Mouse (Mus musculus): ENCODE measurements at regions not wholly inside any gene's neighbourhood (a gene's known extent, or its start where the extent isn't known, plus 50 kb on each side); places are given as distances from the start of the nearest gene placed in this dataset.

DNA sequence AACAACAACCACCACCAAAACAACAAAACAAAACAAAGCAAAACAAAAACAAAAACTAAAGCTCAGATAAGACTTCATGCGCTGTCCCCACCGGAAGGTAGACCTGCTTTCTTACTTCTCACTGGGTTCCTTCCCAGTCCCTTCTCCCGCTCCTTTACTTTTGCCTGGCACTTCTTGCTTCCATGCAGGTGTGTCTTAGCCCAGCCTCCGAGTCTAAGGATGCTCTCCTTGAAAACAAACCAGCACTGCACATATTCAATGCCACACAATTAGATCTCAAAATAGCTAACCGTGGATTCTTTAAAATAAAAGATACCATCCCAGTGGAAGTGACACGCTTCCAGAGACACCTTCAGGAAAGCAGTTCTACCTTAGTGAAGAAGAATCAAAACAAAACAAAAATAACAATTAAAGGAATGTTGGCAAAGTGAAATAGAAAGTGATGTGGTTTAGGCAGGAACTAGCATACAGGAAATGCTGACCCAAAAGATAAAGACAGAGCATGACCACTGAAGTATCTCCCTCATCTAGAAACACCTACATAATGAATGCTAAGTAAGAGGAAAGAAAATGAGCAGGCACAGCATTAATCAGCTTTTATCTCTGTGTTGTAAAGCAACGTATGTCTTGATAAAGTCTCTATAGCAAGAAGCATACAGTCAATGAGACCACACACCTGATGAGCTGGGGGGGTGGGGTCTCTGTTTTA is 358.5 kb upstream of the Id2 start:
- H3K9me3 ChIP-seq (ENCODE audit: control insufficient read depth, low read length), result no peaks in the 10 kb centered on the region
- no peak overlapping the region for H3K9ac ChIP-seq (ENCODE audit: low read length)
- DNase-seq (ENCODE audit: low spot score), result no peak
- no peak overlapping the region for H3K4me3 ChIP-seq (ENCODE audit: low read depth, low read length)
- H3K36me3 ChIP-seq (ENCODE audit: control insufficient read depth, insufficient read depth, low read length), result no peaks in the 10 kb centered on the region
- 85% methylated on average over 7 of the region's 7 CpGs for WGBS
- ATAC-seq (ENCODE audit: insufficient number of reproducible peaks, low FRiP score, low TSS enrichment, low read depth), result no peak
- no peaks in the 10 kb centered on the region for H3K27me3 ChIP-seq (ENCODE audit: control insufficient read depth, insufficient read depth, low read length)
- no peak overlapping the region for H3K4me2 ChIP-seq (ENCODE audit: low read depth, severe bottlenecking)
- H3K27ac ChIP-seq (replicated peaks; ENCODE audit: low read depth, low read length), result no peak overlapping the region
- H3K4me1 ChIP-seq (ENCODE audit: control insufficient read depth, insufficient read depth, low read length), result 0 out of 2 replicates have a peak, but pooled peaks cover 2% of the 10 kb centered on the region

DNA sequence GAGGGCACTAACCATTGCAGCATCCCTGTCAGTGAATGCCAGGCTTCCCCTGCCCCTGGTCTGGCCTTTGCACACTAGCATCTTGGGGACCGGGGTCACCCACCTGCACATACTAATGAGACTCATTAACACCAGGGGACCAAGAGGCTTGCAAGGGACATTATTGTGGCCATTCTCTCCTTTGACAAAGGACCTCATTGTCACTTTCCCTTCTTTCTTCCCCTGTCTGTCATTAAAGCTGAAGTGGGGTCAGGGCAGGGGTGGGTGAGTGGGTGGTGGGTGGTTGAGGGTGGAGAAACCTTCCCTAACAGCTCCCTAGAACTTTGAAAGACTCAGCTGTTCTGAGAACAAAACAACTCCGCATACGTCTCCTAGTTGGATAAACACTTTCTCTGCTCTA is 356.4 kb upstream of the Id2 start:
- no peak for DNase-seq (ENCODE audit: low spot score)
- no peak overlapping the region for H3K9ac ChIP-seq (ENCODE audit: low read length)
- ATAC-seq (ENCODE audit: insufficient number of reproducible peaks, low FRiP score, low TSS enrichment, low read depth), result no peak
- 0 out of 2 replicates have a peak, but pooled peaks cover 2% of the 10 kb centered on the region for H3K4me1 ChIP-seq (ENCODE audit: control insufficient read depth, insufficient read depth, low read length)
- no peak overlapping the region for H3K27ac ChIP-seq (replicated peaks; ENCODE audit: low read depth, low read length)
- H3K36me3 ChIP-seq (ENCODE audit: control insufficient read depth, insufficient read depth, low read length), result no peaks in the 10 kb centered on the region
- H3K27me3 ChIP-seq (ENCODE audit: control insufficient read depth, insufficient read depth, low read length), result no peaks in the 10 kb centered on the region
- H3K4me2 ChIP-seq (ENCODE audit: low read depth, severe bottlenecking), result no peak overlapping the region
- no peak overlapping the region for H3K4me3 ChIP-seq (ENCODE audit: low read depth, low read length)
- 49% methylated on average over 3 of the region's 3 CpGs for WGBS
- no peaks in the 10 kb centered on the region for H3K9me3 ChIP-seq (ENCODE audit: control insufficient read depth, low read length)

DNA sequence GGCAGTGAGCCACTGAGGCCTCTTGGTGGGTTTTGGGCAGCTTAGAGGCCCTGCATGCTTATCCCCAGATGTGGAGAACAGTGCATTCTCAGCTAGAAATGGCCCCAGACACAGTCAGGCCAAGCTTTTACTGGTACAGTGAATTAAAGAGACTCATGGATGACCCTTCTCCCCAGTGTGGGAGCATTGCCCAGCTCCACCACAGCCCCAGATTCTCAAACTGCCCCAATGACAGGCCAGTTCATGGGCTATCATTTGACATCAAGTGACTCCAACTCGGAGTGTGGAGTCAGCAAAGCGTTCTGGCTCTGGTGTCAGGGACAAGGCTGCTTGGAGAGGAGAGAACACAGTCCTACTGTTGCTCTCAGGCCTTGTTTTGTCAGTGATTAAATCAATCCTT is 354.2 kb upstream of the Id2 start:
- 80% methylated on average over 2 of the region's 2 CpGs for WGBS

DNA sequence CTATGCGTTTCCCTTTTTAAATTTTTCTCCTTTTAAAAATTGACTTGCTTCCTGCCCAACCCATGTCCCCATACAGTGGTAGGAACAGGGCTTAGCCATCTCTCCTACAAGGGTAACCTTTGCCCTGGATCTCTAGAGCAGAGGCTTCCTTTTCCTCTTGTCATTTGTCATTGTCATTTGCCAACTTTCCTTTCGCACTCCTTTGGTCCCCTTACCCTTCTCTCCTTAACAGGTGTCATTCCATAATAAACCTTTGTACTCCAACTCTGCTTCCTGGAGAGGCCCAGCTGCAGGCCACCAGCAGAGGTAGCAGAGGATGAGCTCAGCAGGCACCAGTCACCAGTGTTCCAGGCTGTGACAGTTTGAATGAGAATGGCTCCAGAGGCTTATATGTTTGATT is 347.4 kb upstream of the Id2 start:
- H3K4me1 ChIP-seq (ENCODE audit: control insufficient read depth, insufficient read depth, low read length), result no peaks in the 10 kb centered on the region
- no peak overlapping the region for H3K4me3 ChIP-seq (ENCODE audit: low read depth, low read length)
- ATAC-seq (ENCODE audit: insufficient number of reproducible peaks, low FRiP score, low TSS enrichment, low read depth) (no peak), DNase-seq (ENCODE audit: low spot score) (no peak)
- H3K27me3 ChIP-seq (ENCODE audit: control insufficient read depth, insufficient read depth, low read length), result no peaks in the 10 kb centered on the region
- H3K4me2 ChIP-seq (ENCODE audit: low read depth, severe bottlenecking), result no peak overlapping the region
- no peak overlapping the region for H3K27ac ChIP-seq (replicated peaks; ENCODE audit: low read depth, low read length)
- no peaks in the 10 kb centered on the region for H3K36me3 ChIP-seq (ENCODE audit: control insufficient read depth, insufficient read depth, low read length)
- whole genome bisulfite sequencing, result 73% methylated on average over 2 of the region's 2 CpGs
- no peak overlapping the region for H3K9ac ChIP-seq (ENCODE audit: low read length)
- H3K9me3 ChIP-seq (ENCODE audit: control insufficient read depth, low read length), result no peaks in the 10 kb centered on the region

More for the DNA sequence above, 354.2 kb upstream of the Id2 start:
- H3K4me1 ChIP-seq (ENCODE audit: control insufficient read depth, insufficient read depth, low read length), result 0 out of 2 replicates have a peak, but pooled peaks cover 2% of the 10 kb centered on the region
- no peak overlapping the region for H3K4me3 ChIP-seq (ENCODE audit: low read depth, low read length)
- H3K9ac ChIP-seq (ENCODE audit: low read length), result no peak overlapping the region
- no peak overlapping the region for H3K4me2 ChIP-seq (ENCODE audit: low read depth, severe bottlenecking)
- DNase-seq (ENCODE audit: low spot score), result no peak
- no peak for ATAC-seq (ENCODE audit: insufficient number of reproducible peaks, low FRiP score, low TSS enrichment, low read depth)
- H3K9me3 ChIP-seq (ENCODE audit: control insufficient read depth, low read length), result no peaks in the 10 kb centered on the region
- no peaks in the 10 kb centered on the region for H3K27me3 ChIP-seq (ENCODE audit: control insufficient read depth, insufficient read depth, low read length)
- H3K27ac ChIP-seq (replicated peaks; ENCODE audit: low read depth, low read length), result no peak overlapping the region
- H3K36me3 ChIP-seq (ENCODE audit: control insufficient read depth, insufficient read depth, low read length), result no peaks in the 10 kb centered on the region

DNA sequence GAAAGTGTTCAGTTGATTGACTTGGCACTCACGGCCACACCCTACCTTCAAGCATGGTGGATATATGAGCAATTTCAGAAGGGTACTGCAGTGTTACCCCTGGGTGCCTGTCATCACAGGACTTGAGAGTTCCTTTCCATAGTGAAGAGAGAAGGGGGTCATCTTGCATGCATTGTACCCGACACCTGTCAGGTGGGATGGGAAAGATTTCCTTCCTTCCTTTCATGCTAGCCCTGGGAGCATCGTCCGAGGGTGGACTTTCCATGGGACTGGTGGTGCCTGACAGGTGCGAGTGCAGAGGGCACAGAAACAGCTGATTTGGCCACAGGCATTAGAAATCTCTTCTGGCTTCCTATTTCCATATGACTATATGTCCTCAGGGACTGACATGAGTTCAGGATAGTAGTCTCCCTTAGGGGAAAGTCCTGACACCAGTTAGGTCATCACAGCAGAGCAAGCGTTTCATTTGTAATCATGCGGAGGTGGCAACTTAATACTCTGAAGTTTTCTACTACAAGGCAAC is 342.1 kb upstream of the Id2 start:
- no peak for DNase-seq (ENCODE audit: low spot score)
- H3K9me3 ChIP-seq (ENCODE audit: control insufficient read depth, low read length), result no peaks in the 10 kb centered on the region
- H3K36me3 ChIP-seq (ENCODE audit: control insufficient read depth, insufficient read depth, low read length), result no peaks in the 10 kb centered on the region
- no peak overlapping the region for H3K4me3 ChIP-seq (ENCODE audit: low read depth, low read length)
- no peak overlapping the region for H3K9ac ChIP-seq (ENCODE audit: low read length)
- ATAC-seq (ENCODE audit: insufficient number of reproducible peaks, low FRiP score, low TSS enrichment, low read depth), result no peak
- H3K27me3 ChIP-seq (ENCODE audit: control insufficient read depth, insufficient read depth, low read length), result no peaks in the 10 kb centered on the region
- H3K27ac ChIP-seq (replicated peaks; ENCODE audit: low read depth, low read length), result no peak overlapping the region
- H3K4me2 ChIP-seq (ENCODE audit: low read depth, severe bottlenecking), result no peak overlapping the region
- H3K4me1 ChIP-seq (ENCODE audit: control insufficient read depth, insufficient read depth, low read length), result no peaks in the 10 kb centered on the region
- 87% methylated on average over 7 of the region's 7 CpGs for WGBS

DNA sequence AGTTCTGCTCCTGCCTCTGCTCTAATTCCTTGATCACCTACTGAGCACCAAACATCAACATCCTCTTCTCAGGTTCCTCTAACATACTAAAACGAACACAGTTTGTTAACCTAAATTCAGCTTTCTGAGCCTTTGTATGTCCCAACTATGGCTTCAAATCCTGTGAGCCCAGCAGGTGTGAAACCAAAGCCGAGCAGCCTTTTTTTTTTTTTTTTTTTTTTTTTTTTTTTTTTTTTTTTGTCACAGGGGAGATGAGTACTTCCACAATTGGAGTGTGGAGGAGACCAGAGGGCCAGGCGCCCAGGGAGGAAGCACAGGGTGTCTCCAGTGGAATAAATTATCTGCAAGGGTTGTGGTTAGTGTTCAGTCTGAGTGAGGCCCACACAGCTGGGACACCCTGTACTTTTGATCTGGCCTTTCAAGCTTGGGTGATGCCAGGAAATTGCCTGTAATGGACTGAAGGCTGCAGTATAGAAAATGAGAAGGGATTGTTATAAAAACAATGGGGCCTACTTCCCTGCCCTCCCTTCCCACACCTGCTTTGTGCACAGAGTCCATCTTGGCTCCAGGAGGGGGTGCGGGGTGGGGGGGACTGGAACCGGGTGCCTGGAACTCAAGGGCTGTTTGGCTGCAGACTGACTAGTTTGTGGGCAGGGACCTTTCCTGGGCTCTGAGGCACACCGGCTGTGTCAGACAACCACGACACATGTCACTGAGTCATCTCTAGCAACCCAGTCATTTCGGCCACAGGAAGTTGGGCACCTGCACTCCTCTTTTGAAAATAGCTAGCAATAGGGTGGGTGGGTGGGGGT is 341.5 kb upstream of the Id2 start:
- DNase-seq (ENCODE audit: low spot score), result no peak
- no peaks in the 10 kb centered on the region for H3K36me3 ChIP-seq (ENCODE audit: control insufficient read depth, insufficient read depth, low read length)
- no peak for ATAC-seq (ENCODE audit: insufficient number of reproducible peaks, low FRiP score, low TSS enrichment, low read depth)
- no peaks in the 10 kb centered on the region for H3K9me3 ChIP-seq (ENCODE audit: control insufficient read depth, low read length)
- no peak overlapping the region for H3K9ac ChIP-seq (ENCODE audit: low read length)
- no peak overlapping the region for H3K27ac ChIP-seq (replicated peaks; ENCODE audit: low read depth, low read length)
- H3K4me3 ChIP-seq (ENCODE audit: low read depth, low read length), result no peak overlapping the region
- H3K4me1 ChIP-seq (ENCODE audit: control insufficient read depth, insufficient read depth, low read length), result no peaks in the 10 kb centered on the region
- no peak overlapping the region for H3K4me2 ChIP-seq (ENCODE audit: low read depth, severe bottlenecking)
- no peaks in the 10 kb centered on the region for H3K27me3 ChIP-seq (ENCODE audit: control insufficient read depth, insufficient read depth, low read length)
- 62% methylated on average over 8 of the region's 8 CpGs for WGBS

DNA sequence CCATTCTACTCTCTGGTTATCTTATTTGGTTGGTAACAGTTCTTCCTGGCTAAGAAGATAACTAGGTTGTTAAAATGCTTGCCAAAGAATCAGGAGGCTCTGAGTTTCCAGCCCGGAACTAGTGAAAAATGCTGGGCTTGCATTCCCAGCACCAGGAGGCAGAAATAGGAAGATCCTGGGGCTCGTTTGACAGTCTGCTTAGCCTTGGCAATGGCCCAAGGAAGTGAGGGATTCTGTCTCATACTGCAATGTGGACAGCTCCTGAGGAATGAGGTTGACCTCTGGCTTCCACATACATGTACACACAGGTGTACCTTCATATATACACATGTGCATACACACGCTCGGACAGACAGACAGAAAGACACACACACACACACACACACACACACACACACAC is 340.6 kb upstream of the Id2 start:
- Histone ChIP-seq H3K9ac (ENCODE audit: low read length) (no peak overlapping the region), H3K9me3 (ENCODE audit: control insufficient read depth, low read length) (no peaks in the 10 kb centered on the region), H3K4me1 (ENCODE audit: control insufficient read depth, insufficient read depth, low read length) (no peaks in the 10 kb centered on the region), H3K36me3 (ENCODE audit: control insufficient read depth, insufficient read depth, low read length) (no peaks in the 10 kb centered on the region), H3K27me3 (ENCODE audit: control insufficient read depth, insufficient read depth, low read length) (no peaks in the 10 kb centered on the region), H3K4me3 (ENCODE audit: low read depth, low read length) (no peak overlapping the region), H3K4me2 (ENCODE audit: low read depth, severe bottlenecking) (no peak overlapping the region), H3K27ac (replicated peaks; ENCODE audit: low read depth, low read length) (no peak overlapping the region)
- ATAC-seq (ENCODE audit: insufficient number of reproducible peaks, low FRiP score, low TSS enrichment, low read depth), result no peak
- no peak for DNase-seq (ENCODE audit: low spot score)
- 79% methylated on average over 4 of the region's 4 CpGs for WGBS

DNA sequence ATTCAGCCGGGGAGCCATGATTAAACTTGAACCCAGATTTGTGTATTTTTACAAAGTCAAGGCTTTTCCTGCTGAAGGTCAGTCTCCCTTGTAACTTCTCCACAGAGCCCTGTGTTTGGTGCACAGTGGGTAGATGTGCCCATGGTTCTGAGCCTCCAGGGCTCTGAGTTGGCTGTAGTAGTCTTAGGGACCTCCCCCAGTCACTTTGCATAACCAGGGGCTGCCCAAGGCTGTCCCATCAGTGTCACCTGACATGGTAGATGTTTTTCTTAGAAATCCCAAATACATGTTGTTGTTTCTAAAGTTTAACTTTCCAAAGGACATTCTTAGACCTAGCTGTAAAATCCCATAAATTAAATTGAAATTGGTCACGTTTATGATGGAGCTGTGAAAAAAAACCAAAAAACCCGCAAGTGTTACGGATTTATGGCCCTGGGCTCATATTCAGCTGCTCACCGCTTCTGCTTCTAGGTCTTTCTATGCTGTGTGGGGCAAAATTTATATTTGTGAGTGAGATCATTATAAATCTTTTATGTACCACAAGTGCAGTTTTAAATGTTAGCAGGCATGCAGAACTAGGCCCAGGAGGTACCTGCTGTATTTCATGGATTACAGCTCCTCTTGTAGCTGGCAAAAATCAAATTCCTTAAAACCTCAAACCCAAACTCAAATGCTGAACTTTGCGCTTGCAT is 339.4 kb upstream of the Id2 start:
- Histone ChIP-seq H3K4me3 (ENCODE audit: low read depth, low read length) (no peak overlapping the region), H3K27ac (replicated peaks; ENCODE audit: low read depth, low read length) (no peak overlapping the region), H3K9ac (ENCODE audit: low read length) (no peak overlapping the region), H3K27me3 (ENCODE audit: control insufficient read depth, insufficient read depth, low read length) (no peaks in the 10 kb centered on the region), H3K36me3 (ENCODE audit: control insufficient read depth, insufficient read depth, low read length) (no peaks in the 10 kb centered on the region), H3K9me3 (ENCODE audit: control insufficient read depth, low read length) (no peaks in the 10 kb centered on the region), H3K4me2 (ENCODE audit: low read depth, severe bottlenecking) (no peak overlapping the region), H3K4me1 (ENCODE audit: control insufficient read depth, insufficient read depth, low read length) (no peaks in the 10 kb centered on the region)
- DNase-seq (ENCODE audit: low spot score) (no peak), ATAC-seq (ENCODE audit: insufficient number of reproducible peaks, low FRiP score, low TSS enrichment, low read depth) (no peak)
- WGBS, result 68% methylated on average over 6 of the region's 6 CpGs

Data from limb, embryonic 11.5 days (tissue).